Mouse (Mus musculus) E14TG2a.4 (cell line): ENCODE results near the gene Ctbs.

Source experiments
- CTCF ChIP-seq: conservative IDR thresholded peaks from 2 replicates; pipeline ENCODE4 v1.5.1; 2014; ENCODE audit warnings: low read length
- NANOG ChIP-seq: IDR thresholded peaks from 2 replicates; pipeline ENCODE4 v1.6.1; 2014; ENCODE audit warnings: borderline replicate concordance, low read length, mixed read lengths
- POU5F1 ChIP-seq: IDR thresholded peaks from 2 replicates; pipeline ENCODE4 v1.6.1; 2014; ENCODE audit warnings: low read length, borderline replicate concordance

DNA sequence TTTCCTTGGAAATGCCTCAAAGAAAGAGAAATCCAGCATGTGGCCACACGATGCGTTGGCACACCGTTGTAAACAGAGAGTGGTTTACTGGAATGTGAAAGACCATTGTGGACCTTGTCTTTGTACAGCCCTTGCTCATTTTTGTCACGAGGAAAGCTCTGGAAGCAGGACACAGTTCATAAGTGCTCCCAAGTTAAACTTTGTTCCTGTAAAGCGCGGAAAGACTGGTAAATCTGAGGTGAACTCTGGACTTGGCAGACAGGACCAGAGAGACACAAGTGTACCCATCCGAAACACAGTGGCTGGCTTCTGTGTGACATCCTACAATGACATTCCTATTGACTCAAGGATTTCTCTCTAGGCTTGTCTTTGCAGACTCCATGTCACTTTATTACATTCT lies 6.2 kb upstream of the Ctbs start:
- TF ChIP-seq CTCF: no peak
- TF ChIP-seq POU5F1: no peak
- no peak for TF ChIP-seq NANOG
